Mouse (Mus musculus) spleen, adult 2 months (tissue): Measurements from ENCODE around the gene Crtc3. TPM values are rescaled to one million over a fixed set of nuclear protein-coding genes. Genes with fewer than 3 reads are reported as not detected.

ENCODE experiments used
- DNase-seq, 2 experiments: peaks; one replicate each; pipeline versions ENCODE4 v3.0.0 to v3.0.0-alpha.2; 2012 to 2021; ENCODE audit warnings: low spot score in 2 of 2, low read depth in 1 of 2
- H3K27ac ChIP-seq: fragments of 200-500 bp; 2 replicates; pipeline ENCODE4 v1.5.1; 2012; ENCODE audit warnings: low read length, inconsistent platforms; ENCODE audit not compliant: insufficient read depth
- H3K27me3 ChIP-seq: fragments of 200-500 bp; 2 replicates; pipeline ENCODE4 v1.6.1; 2012; ENCODE audit warnings: mild to moderate bottlenecking, moderate library complexity, low read length, inconsistent platforms; ENCODE audit not compliant: control insufficient read depth, insufficient read depth
- H3K36me3 ChIP-seq: fragments of 200-500 bp; 2 replicates; pipeline ENCODE4 v1.6.1; 2012; ENCODE audit warnings: mild to moderate bottlenecking, low read length, inconsistent platforms; ENCODE audit not compliant: control insufficient read depth, insufficient read depth
- H3K4me1 ChIP-seq: fragments of 200-500 bp; 2 replicates; pipeline ENCODE4 v1.6.1; 2011; ENCODE audit warnings: inconsistent platforms; ENCODE audit not compliant: control insufficient read depth, insufficient read depth, insufficient read length
- H3K4me3 ChIP-seq: fragments of 200-500 bp; 2 replicates; pipeline ENCODE4 v1.5.1; 2011; ENCODE audit warnings: mild to moderate bottlenecking, inconsistent platforms; ENCODE audit not compliant: insufficient read depth, insufficient read length; ENCODE audit errors: extremely low read depth
- CTCF ChIP-seq: fragments of 200-500 bp; IDR thresholded peaks from 2 replicates; pipeline ENCODE4 v1.5.1; 2011; ENCODE audit warnings: mild to moderate bottlenecking, inconsistent platforms; ENCODE audit not compliant: insufficient read depth, insufficient read length, insufficient replicate concordance; ENCODE audit errors: extremely low read depth
- POLR2A ChIP-seq: fragments of 200-500 bp; IDR thresholded peaks from 2 replicates; pipeline ENCODE4 v1.6.1; 2011; ENCODE audit warnings: low read depth, low read length, inconsistent platforms
- WGBS: fragments of 180-500 bp; shearing (Covaris S2); methylation state at CpG from one replicate; pipeline ENCODE4 v1.1.7; 2018; 5-methylcytosine and 5-hydroxymethylcytosine counted together
- polyA plus RNA-seq: library from polyadenylated mRNA; depleted of rRNA; stranded (reverse); fragments of >200 nt; gene quantifications from 2 replicates; pipeline ENCODE4 v1.2.3, GENCODE M21; 2012

Crtc3 gene
- polyA plus RNA-seq, 1 experiment, result 19.1 TPM

DNA sequence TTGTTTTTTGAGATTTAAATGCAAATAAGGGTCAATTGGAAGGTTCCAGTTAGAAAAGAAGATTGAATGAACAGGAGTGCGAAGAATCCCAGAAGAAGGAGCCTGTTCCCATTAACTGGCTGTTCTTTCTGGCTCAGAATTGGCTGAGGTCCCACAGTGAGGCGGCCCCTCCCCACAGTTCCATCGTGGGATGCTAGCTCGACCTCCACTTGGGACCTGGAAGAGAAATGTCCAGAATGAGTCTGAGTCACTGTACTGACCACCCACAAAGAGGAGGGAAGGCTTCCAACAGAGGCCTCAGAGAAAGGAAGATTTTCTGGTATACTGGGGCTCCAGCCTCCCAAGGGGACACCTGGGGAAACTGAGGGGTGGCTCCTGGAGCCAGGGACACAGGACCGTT is 130.1 kb downstream of the Crtc3 start:
- peaks cover 9% of the 10 kb centered on the region; the same call in 1 of the 2 replicates for H3K4me1 ChIP-seq
- WGBS, result 80% methylated on average over 5 of the region's 5 CpGs
- H3K4me3 ChIP-seq, result no peak overlapping the region
- no peak for DNase-seq
- no peaks in the 10 kb centered on the region for H3K36me3 ChIP-seq
- TF ChIP-seq POLR2A (no peak), CTCF (no peak)
- H3K27ac ChIP-seq, result no peak overlapping the region
- H3K27me3 ChIP-seq, result no peaks in the 10 kb centered on the region

DNA sequence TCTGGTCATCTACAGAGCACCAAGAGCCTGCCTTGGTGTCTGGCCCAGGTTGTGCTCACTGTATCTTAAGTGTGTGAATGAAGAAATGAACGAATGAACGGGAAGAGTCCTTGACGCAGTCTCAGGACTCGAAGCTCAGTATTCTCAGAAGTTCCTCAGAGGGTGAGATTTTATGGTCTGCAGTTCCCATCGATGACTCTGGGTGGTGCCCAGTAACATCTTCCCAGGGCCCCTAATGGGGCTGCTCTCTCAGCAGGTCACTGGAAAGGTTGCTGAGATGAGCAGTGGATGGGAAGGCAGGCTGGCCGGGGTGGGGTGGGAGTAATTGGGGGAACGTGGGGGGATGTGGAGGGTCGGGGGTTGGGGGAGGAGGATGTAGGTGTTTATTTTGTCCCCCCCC is 130.6 kb downstream of the Crtc3 start:
- H3K4me3 ChIP-seq, result no peak overlapping the region
- H3K4me1 ChIP-seq, result peaks cover 9% of the 10 kb centered on the region; the same call in 1 of the 2 replicates
- no peak for DNase-seq
- H3K36me3 ChIP-seq, result no peaks in the 10 kb centered on the region
- H3K27me3 ChIP-seq, result no peaks in the 10 kb centered on the region
- no peak overlapping the region for H3K27ac ChIP-seq
- WGBS, result 53% methylated on average over 8 of the region's 8 CpGs
- no peak for TF ChIP-seq CTCF
- TF ChIP-seq POLR2A, result no peak

DNA sequence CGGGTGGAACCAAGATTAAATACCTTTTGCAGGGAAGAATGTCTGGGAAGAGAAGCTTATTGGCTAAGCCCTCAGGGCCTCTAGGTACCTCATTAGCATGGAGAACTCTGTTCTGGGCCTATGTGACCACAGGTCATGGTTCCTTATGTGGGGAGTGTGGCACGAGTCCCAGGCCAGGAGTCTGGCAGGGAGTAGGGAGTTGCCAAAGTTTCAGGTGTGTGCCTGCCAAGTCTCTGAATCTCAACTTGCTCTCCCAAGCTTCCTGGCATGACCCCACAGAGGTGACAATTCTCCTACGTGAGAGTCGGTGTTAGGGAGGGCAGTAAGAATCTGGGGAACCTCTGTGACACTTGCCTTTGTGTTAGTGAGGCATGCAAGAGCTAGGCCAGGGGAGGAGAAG is 131.5 kb downstream of the Crtc3 start:
- Histone ChIP-seq H3K4me1 (peaks cover 9% of the 10 kb centered on the region; the same call in 1 of the 2 replicates), H3K4me3 (no peak overlapping the region), H3K27ac (no peak overlapping the region), H3K27me3 (no peaks in the 10 kb centered on the region), H3K36me3 (no peaks in the 10 kb centered on the region)
- WGBS, result 87% methylated on average over 4 of the region's 4 CpGs
- DNase-seq, result no peak
- TF ChIP-seq CTCF (no peak), POLR2A (no peak)

DNA sequence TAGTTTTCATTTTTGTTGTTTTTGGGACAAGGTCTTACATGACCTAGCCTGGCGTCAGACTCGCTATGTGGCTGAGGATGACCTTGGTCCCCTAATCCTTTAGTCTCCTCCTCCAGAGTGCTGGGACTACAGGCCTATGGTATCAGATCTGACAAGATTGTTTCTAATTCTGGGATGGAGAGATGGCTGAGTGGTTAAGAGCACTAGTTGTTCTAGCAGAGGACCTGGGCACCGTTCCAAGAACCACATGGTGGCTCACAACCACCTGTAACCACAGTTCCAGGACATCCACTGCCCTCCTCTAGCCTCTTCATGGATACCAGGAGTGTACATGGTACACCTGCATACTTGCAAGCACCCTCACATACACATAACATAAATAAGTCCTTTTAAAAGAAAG is 132.5 kb downstream of the Crtc3 start:
- Histone ChIP-seq H3K27ac (no peak overlapping the region), H3K36me3 (no peaks in the 10 kb centered on the region), H3K4me3 (no peak overlapping the region), H3K4me1 (peaks cover 9% of the 10 kb centered on the region; the same call in 1 of the 2 replicates), H3K27me3 (no peaks in the 10 kb centered on the region)
- TF ChIP-seq CTCF (no peak), POLR2A (no peak)
- 81% methylated on average over 3 of the region's 3 CpGs for WGBS
- no peak for DNase-seq

DNA sequence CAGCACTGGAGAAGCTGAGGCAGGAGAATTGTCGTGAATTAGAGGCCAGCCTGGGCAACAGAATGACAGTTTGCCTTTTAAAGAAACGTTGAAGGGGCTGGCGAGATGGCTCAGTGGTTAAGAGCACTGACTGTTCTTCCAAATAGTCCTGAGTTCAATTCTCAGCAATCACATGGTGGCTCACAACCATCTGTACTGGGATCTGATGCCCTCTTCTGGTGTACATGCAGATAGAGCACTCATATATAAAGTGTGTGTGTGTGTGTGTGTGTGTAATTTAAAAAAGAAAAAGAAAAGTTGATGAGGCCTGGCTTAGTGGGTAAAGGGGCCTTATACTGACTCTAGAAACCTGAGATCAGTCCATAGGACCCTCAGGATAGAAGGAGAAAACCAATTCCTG is 133.5 kb downstream of the Crtc3 start:
- DNase-seq, result no peak
- TF ChIP-seq CTCF (no peak), POLR2A (no peak)
- Histone ChIP-seq H3K27me3 (no peaks in the 10 kb centered on the region), H3K4me3 (peak overlapping the region; percentile 21; the same call in 1 of the 2 replicates), H3K27ac (peak overlapping the region; percentile 64), H3K4me1 (peaks cover 9% of the 10 kb centered on the region; the same call in 1 of the 2 replicates), H3K36me3 (no peaks in the 10 kb centered on the region)
- WGBS, result 18% methylated on average over 3 of the region's 3 CpGs

DNA sequence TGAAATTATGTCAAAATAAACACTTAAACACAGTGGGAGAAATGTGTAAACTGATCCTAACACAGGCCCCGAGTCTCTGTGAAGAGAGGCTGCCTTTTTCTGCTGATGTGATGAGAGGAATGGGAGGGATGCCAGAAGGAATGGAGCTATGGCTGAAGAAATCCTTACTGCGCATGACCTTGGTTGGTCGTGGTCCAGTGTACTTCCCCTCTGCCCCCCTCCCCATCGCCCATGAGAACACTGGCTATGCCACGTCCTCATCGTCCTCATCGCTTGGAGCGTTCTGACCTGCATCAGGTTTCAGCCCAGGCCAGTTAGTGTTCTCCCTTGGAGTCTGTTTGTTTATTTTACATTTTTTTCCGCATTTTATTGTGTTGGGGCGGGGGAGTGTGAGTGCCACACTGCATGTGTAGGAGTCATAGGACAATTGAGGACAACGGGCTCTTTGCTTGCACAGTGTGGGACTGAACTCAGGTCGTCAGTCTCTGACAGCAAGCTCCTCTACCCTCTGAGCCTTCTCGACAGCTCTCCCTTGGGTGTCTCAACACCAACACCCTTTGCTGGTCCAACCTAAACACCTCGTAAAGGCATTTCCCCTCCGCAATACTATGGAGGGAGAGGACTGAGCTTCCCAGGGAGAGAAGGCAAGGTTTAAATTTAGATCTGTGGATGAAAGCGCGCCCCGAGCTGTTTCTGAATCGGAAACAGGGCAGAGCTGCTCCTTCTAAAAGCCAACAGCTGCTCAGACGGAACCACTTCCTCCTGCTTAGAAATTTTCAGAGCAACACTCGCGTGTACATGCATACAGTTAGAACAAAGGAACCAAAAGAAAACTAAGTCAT is 134.3 kb downstream of the Crtc3 start:
- no peak for TF ChIP-seq POLR2A
- no peak for TF ChIP-seq CTCF
- Histone ChIP-seq H3K27ac (peak overlapping the region; percentile 88), H3K4me1 (peaks cover 9% of the 10 kb centered on the region; the same call in 1 of the 2 replicates), H3K4me3 (peak overlapping the region; percentile 36; the same call in 1 of the 2 replicates), H3K27me3 (no peaks in the 10 kb centered on the region), H3K36me3 (no peaks in the 10 kb centered on the region)
- WGBS, result 25% methylated on average over 22 of the region's 22 CpGs
- DNase-seq, result peak; percentile 51 to 55
